Mouse (Mus musculus) MEL (cell line): Measurements from ENCODE around the gene Slfn9. TPM values are rescaled to one million over a fixed set of nuclear protein-coding genes. Genes with fewer than 3 reads are reported as not detected.

Experiments
- DNase-seq: peaks from one replicate; pipeline ENCODE4 v3.0.0; 2011; ENCODE audit warnings: low read depth, low spot score
- H3K27ac ChIP-seq: 2 replicates; pipeline ENCODE4 v1.5.1; 2012; ENCODE audit warnings: low read depth, mild to moderate bottlenecking, control low read depth, low read length, moderate library complexity; ENCODE audit not compliant: control insufficient read depth
- H3K27me3 ChIP-seq, 2 experiments: fragments of 150-350 bp in 1 of 2; sonication (generic) in 1 of 2; 2 replicates each; pipeline ENCODE4 v1.6.1; 2012; ENCODE audit warnings: low read length in 2 of 2, mild to moderate bottlenecking in 2 of 2, improper control_type of control experiment in 1 of 2, moderate library complexity in 1 of 2; ENCODE audit not compliant: insufficient read depth in 2 of 2, control insufficient read depth in 1 of 2
- H3K36me3 ChIP-seq, 2 experiments: 2 replicates each; pipeline ENCODE4 v1.6.1; 2012 to 2014; ENCODE audit warnings: low read length in 2 of 2, improper control_type of control experiment in 1 of 2, inconsistent platforms in 1 of 2, mild to moderate bottlenecking in 1 of 2; ENCODE audit not compliant: insufficient read depth in 2 of 2, control insufficient read depth in 1 of 2
- H3K4me1 ChIP-seq, 2 experiments: fragments of 150-350 bp in 1 of 2; sonication (generic) in 1 of 2; 2 replicates each; pipeline ENCODE4 v1.6.1; 2012; ENCODE audit warnings: low read length in 2 of 2, improper control_type of control experiment in 1 of 2, mild to moderate bottlenecking in 1 of 2; ENCODE audit not compliant: insufficient read depth in 2 of 2, control insufficient read depth in 1 of 2
- H3K4me3 ChIP-seq, 2 experiments: fragments of 150-350 bp in 1 of 2; sonication (generic) in 1 of 2; 2 replicates each; pipeline ENCODE4 v1.5.1; 2012; ENCODE audit warnings: low read depth in 2 of 2, low read length in 2 of 2, mild to moderate bottlenecking in 2 of 2, moderate library complexity in 2 of 2, control low read depth in 1 of 2, improper control_type of control experiment in 1 of 2; ENCODE audit not compliant: control insufficient read depth in 1 of 2, insufficient read depth in 1 of 2
- H3K79me2 ChIP-seq: 2 replicates; pipeline ENCODE4 v1.6.1; 2012; ENCODE audit warnings: mild to moderate bottlenecking, low read length, moderate library complexity; ENCODE audit not compliant: control insufficient read depth, poor library complexity, insufficient read depth
- H3K9ac ChIP-seq: 2 replicates; pipeline ENCODE4 v1.6.1; 2012; ENCODE audit warnings: low read depth, mild to moderate bottlenecking, control low read depth, low read length, moderate library complexity; ENCODE audit not compliant: control insufficient read depth, poor library complexity, severe bottlenecking
- H3K9me3 ChIP-seq: fragments of 150-350 bp; sonication (generic); replicated peaks from 2 replicates; pipeline ENCODE4 v1.6.1; 2012; ENCODE audit warnings: mild to moderate bottlenecking, low read length, improper control_type of control experiment, moderate library complexity; ENCODE audit not compliant: insufficient read depth
- CHD1 ChIP-seq: IDR thresholded peaks from 2 replicates; pipeline ENCODE4 v1.6.1; 2012; ENCODE audit warnings: low read depth, mild to moderate bottlenecking, inconsistent platforms, low read length, improper control_type of control experiment
- E2F4 ChIP-seq: IDR thresholded peaks from 2 replicates; pipeline ENCODE4 v1.6.1; 2011; ENCODE audit warnings: low read depth, low read length, improper control_type of control experiment, borderline replicate concordance
- EP300 ChIP-seq, 2 experiments: IDR thresholded peaks; 2 replicates each; pipeline ENCODE4 v1.6.1; 2011; ENCODE audit warnings: improper control_type of control experiment in 2 of 2, low read length in 2 of 2, low read depth in 1 of 2, mild to moderate bottlenecking in 1 of 2
- ETS1 ChIP-seq: IDR thresholded peaks from 2 replicates; pipeline ENCODE4 v1.6.1; 2012; ENCODE audit warnings: low read depth, mild to moderate bottlenecking, inconsistent platforms, low read length, improper control_type of control experiment, moderate library complexity
- GABPA ChIP-seq: IDR thresholded peaks from 2 replicates; pipeline ENCODE4 v1.6.1; 2012; ENCODE audit warnings: low read depth, mild to moderate bottlenecking, inconsistent platforms, low read length, improper control_type of control experiment, moderate library complexity
- GATA1 ChIP-seq: IDR thresholded peaks from 2 replicates; pipeline ENCODE4 v1.6.1; 2011; ENCODE audit warnings: low read depth, low read length, improper control_type of control experiment
- MAZ ChIP-seq: IDR thresholded peaks from 2 replicates; pipeline ENCODE4 v1.6.1; 2012; ENCODE audit warnings: low read depth, mild to moderate bottlenecking, inconsistent platforms, low read length, improper control_type of control experiment
- MEF2A ChIP-seq: IDR thresholded peaks from 2 replicates; pipeline ENCODE4 v1.6.1; 2014; ENCODE audit warnings: low read depth, mild to moderate bottlenecking, inconsistent platforms, low read length, improper control_type of control experiment; ENCODE audit not compliant: poor library complexity, insufficient replicate concordance, severe bottlenecking; ENCODE audit errors: extremely low read depth
- MXI1 ChIP-seq: IDR thresholded peaks from 2 replicates; pipeline ENCODE4 v1.6.1; 2011; ENCODE audit warnings: mild to moderate bottlenecking, low read depth, low read length, improper control_type of control experiment
- POLR2AphosphoS2 ChIP-seq: IDR thresholded peaks from 2 replicates; pipeline ENCODE4 v1.6.1; 2011; ENCODE audit warnings: low read length, improper control_type of control experiment
- POLR2AphosphoS5 ChIP-seq: IDR thresholded peaks from 2 replicates; pipeline ENCODE4 v1.6.1; 2012; ENCODE audit warnings: low read depth, borderline replicate concordance, mild to moderate bottlenecking, inconsistent platforms, low read length, moderate library complexity, mixed read lengths
- RCOR1 ChIP-seq: IDR thresholded peaks from 2 replicates; pipeline ENCODE4 v1.6.1; 2012; ENCODE audit warnings: low read depth, mild to moderate bottlenecking, inconsistent platforms, low read length, improper control_type of control experiment
- SIN3A ChIP-seq: IDR thresholded peaks from 2 replicates; pipeline ENCODE4 v1.6.1; 2012; ENCODE audit warnings: low read length, improper control_type of control experiment, inconsistent platforms
- TAL1 ChIP-seq: IDR thresholded peaks from 2 replicates; pipeline ENCODE4 v1.6.1; 2012; ENCODE audit warnings: mild to moderate bottlenecking, inconsistent platforms, low read length, moderate library complexity, mixed read lengths
- TBP ChIP-seq: IDR thresholded peaks from 2 replicates; pipeline ENCODE4 v1.8.0; 2011; ENCODE audit warnings: low read depth, low read length, improper control_type of control experiment
- TCF12 ChIP-seq: IDR thresholded peaks from 2 replicates; pipeline ENCODE4 v1.6.1; 2014; ENCODE audit warnings: low read depth, mild to moderate bottlenecking, inconsistent platforms, low read length, improper control_type of control experiment, moderate library complexity
- UBTF ChIP-seq: IDR thresholded peaks from 2 replicates; pipeline ENCODE4 v1.6.1; 2012; ENCODE audit warnings: low read depth, mild to moderate bottlenecking, inconsistent platforms, low read length, improper control_type of control experiment, moderate library complexity, borderline replicate concordance; ENCODE audit not compliant: insufficient read depth
- ZMIZ1 ChIP-seq: IDR thresholded peaks from 2 replicates; pipeline ENCODE4 v1.6.1; 2012; ENCODE audit warnings: low read depth, mild to moderate bottlenecking, inconsistent platforms, low read length, improper control_type of control experiment, moderate library complexity
- ZNF384 ChIP-seq: IDR thresholded peaks from 2 replicates; pipeline ENCODE4 v1.6.1; 2012; ENCODE audit warnings: low read depth, mild to moderate bottlenecking, inconsistent platforms, low read length, improper control_type of control experiment
- polyA plus RNA-seq, 2 experiments: library from polyadenylated mRNA; stranded (reverse) in 1 of 2; unstranded in 1 of 2; fragments of >175 nt in 1 of 2; fragments of >200 nt in 1 of 2; gene quantifications; 2 replicates each; pipeline versions ENCODE4 v1.2.1 to v1.2.4; 2012; ENCODE audit warnings: low replicate concordance in 2 of 2, low read depth in 1 of 2; ENCODE audit not compliant: insufficient read length in 2 of 2, insufficient read depth in 1 of 2, missing spikeins in 1 of 2
- total RNA-seq: library from RNA; depleted of rRNA; stranded (reverse); fragments of 300-350 nt; gene quantifications from 2 replicates; pipeline ENCODE4 v1.2.3, GENCODE M21; 2012

Gene Slfn9
- total and polyA plus RNA-seq, 3 experiments: 3.5 to 3.7 TPM; not detected in 1

DNA sequence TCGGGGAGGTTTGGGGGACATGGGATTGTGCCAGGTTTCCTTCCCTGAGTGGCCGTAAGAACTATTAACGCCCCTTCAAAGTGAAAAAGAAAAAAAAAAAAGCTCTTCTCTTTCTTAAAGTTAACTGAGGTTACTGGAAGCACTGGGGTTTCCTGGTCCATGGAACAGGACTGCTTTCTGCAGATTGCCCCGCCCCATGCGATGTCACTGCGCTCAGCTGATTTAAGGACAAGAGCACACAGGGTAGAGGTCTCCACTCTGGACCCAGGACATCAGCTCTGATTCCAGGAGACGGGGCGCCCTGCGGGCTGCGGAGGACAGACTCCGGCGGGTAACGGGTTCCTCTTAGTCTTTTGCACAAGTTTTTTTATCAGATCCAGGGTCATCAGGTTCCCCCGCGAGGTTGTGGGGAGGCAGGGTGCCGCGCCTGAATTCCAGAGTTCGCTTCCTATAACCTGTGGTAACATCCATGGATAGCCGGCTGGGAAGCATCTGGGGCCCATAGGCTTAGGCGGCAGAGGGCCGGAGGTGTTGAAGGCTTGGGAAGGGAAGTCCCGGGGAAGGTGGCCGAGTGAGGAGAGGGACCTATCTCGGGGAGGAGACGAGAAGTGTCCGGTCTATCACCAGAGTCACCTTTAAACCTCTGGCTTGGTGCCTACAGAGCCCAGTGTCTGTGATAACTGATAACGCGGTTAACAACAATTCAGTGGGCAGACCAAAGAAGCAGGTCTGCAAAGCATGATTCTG lies 39.6 kb downstream of the Slfn9 start:
- H3K79me2 ChIP-seq: no peaks in the 10 kb centered on the region
- peak; percentile 81 for DNase-seq
- TF ChIP-seq UBTF (peak; percentile 73; the same call in 1 of the 2 replicates), GABPA (no peak), MXI1 (no peak), TAL1 (peak; percentile 86), SIN3A (no peak; the same call in 1 of the 2 replicates), TBP (no peak; the same call in 1 of the 2 replicates), E2F4 (no peak), CHD1 (no peak), ETS1 (0 out of 2 replicates have a peak, but pooled peaks have one; percentile 26), POLR2AphosphoS5 (no peak), EP300 (IDR thresholded peaks at IDR 0.05; ENCODE audit: low read depth in 1 of 2, low read length in 2 of 2) (peak; percentile 82), ZNF384 (peak; percentile 58; the same call in 1 of the 2 replicates), POLR2AphosphoS2 (no peak), RCOR1 (peak; percentile 17; the same call in 1 of the 2 replicates), MEF2A (no peak), ZMIZ1 (no peak), TCF12 (peak; percentile 86), MAZ (0 out of 2 replicates have a peak, but pooled peaks have one; percentile 5), GATA1 (peak; percentile 80)
- peak overlapping the region; percentile 48 to 54 for H3K4me3 ChIP-seq
- H3K27me3 ChIP-seq: no peaks in the 10 kb centered on the region; a peak in 1 of 4 replicates
- H3K27ac ChIP-seq: peak overlapping the region; percentile 57
- H3K9me3 ChIP-seq: no peaks in the 10 kb centered on the region
- H3K9ac ChIP-seq: peak overlapping the region; percentile 53
- peaks cover 0 to 10% of the 10 kb centered on the region in 2 experiments; a peak in 2 of 4 replicates for H3K36me3 ChIP-seq
- H3K4me1 ChIP-seq: peaks cover 0 to 13% of the 10 kb centered on the region in 2 experiments; a peak in 2 of 4 replicates
